In genomic region chr10:111506101-111506925, GRCm38 (mm10) we compare ENCODE assay signal across 8 mouse cellular contexts. TPM values are rescaled to one million over a fixed set of nuclear protein-coding genes. Genes with fewer than 3 reads are reported as not detected.
DNase-seq lines count a peak whose midpoint lies in the region; ATAC-seq and TF ChIP-seq lines count a peak whose summit lies in the region.

Gene Phlda1, plus strand, starts transcription at chr10:111506286.

- peaks cover 52% of the 10 kb centered on the region for H3K4me1 ChIP-seq in G1E (ENCODE audit: insufficient read depth, low read depth, low read length)
- H3K4me1 ChIP-seq in cerebellum, adult 2 months (ENCODE audit: control insufficient read depth, insufficient read depth, low read length) = no peaks in the 10 kb centered on the region
- peaks cover 28% of the 10 kb centered on the region for H3K4me1 ChIP-seq in lung, embryonic 16.5 days (replicated peaks; ENCODE audit: control insufficient read depth, insufficient read depth, low read length)

- no peak for TF ChIP-seq CTCF in G1E (IDR thresholded peaks at IDR 0.05; ENCODE audit: low read depth, low read length)
- TF ChIP-seq CTCF in cerebellum, adult 2 months (IDR thresholded peaks at IDR 0.05; ENCODE audit: borderline replicate concordance, insufficient read depth, low read depth, low read length) = no peak

- H3K27me3 ChIP-seq in G1E (ENCODE audit: insufficient read depth, low read length) = no peaks in the 10 kb centered on the region
- no peaks in the 10 kb centered on the region for H3K27me3 ChIP-seq in cerebellum, adult 2 months (ENCODE audit: control insufficient read depth, insufficient read depth, low read length)
- H3K27me3 ChIP-seq in lung, embryonic 16.5 days (ENCODE audit: control insufficient read depth, insufficient read depth, low read depth, low read length) = no peaks in the 10 kb centered on the region

- no peaks in the 10 kb centered on the region for H3K9me3 ChIP-seq in G1E (replicated peaks)
- H3K9me3 ChIP-seq in lung, embryonic 16.5 days (ENCODE audit: control insufficient read depth, low read length) = no peaks in the 10 kb centered on the region

- peaks cover 7% of the 10 kb centered on the region for H3K36me3 ChIP-seq in G1E (replicated peaks)
- peaks cover 6% of the 10 kb centered on the region for H3K36me3 ChIP-seq in lung, embryonic 16.5 days (ENCODE audit: control insufficient read depth, insufficient read depth, low read length)

- H3K27ac ChIP-seq in cerebellum, adult 2 months (ENCODE audit: insufficient read depth, low read length) = peak within 1 kb of the TSS; percentile 19; the same call in 1 of the 2 replicates
- H3K27ac ChIP-seq in lung, embryonic 16.5 days (ENCODE audit: low read length) = peak within 1 kb of the TSS; percentile 98

- ATAC-seq in G1E (ENCODE audit: extremely low read depth, insufficient number of reproducible peaks, low FRiP score, poor library complexity, severe bottlenecking) = peak; percentile 79
- ATAC-seq in hematopoietic stem cell, adult 5-6 weeks (replicated peaks in 1 of 2; ENCODE audit: insufficient read depth in 1 of 2, low FRiP score in 2 of 2, low TSS enrichment in 1 of 2, low read depth in 1 of 2, poor library complexity in 2 of 2, severe bottlenecking in 2 of 2) = peak; percentile 61 to 74
- ATAC-seq in lung, embryonic 16.5 days (ENCODE audit: low read depth) = peak; percentile 95

- peak; percentile 25; the same call in 1 of the 2 replicates for TF ChIP-seq POLR2A in cerebellum, adult 2 months (IDR thresholded peaks at IDR 0.05; ENCODE audit: borderline replicate concordance, insufficient read depth, low read length)

- H3K4me3 ChIP-seq in G1E (ENCODE audit: low read depth, low read length) = peak within 1 kb of the TSS; percentile 94
- peak within 1 kb of the TSS; percentile 81 for H3K4me3 ChIP-seq in cerebellum, adult 2 months (replicated peaks; ENCODE audit: insufficient read depth, low read depth, low read length)
- H3K4me3 ChIP-seq in lung, embryonic 16.5 days (ENCODE audit: low read length) = peak within 1 kb of the TSS; percentile 90

- WGBS in cerebellum, adult 2 months = under 1% methylated on average over 93 of the region's 94 CpGs
- 0% methylated on average over 71 of the region's 94 CpGs for WGBS in lung, embryonic 16.5 days

- peak within 1 kb of the TSS; percentile 96 for H3K9ac ChIP-seq in lung, embryonic 16.5 days (ENCODE audit: low read length)

- peak within 1 kb of the TSS; percentile 89 for H3K4me2 ChIP-seq in lung, embryonic 16.5 days (ENCODE audit: low read depth, low read length)

- DNase-seq in G1E (ENCODE audit: low spot score) = peak; percentile 96
- DNase-seq in cerebellum, adult 2 months = peak; percentile 86 to 89
- peak; percentile 84 for DNase-seq in forelimb bud, embryonic 11.5 days (ENCODE audit: low read depth, low spot score)
- peak; percentile 71 for DNase-seq in layer of hippocampus, adult 9-10 months (ENCODE audit: low spot score)
- peak; percentile 94 for DNase-seq in ovary, postnatal 10 days (ENCODE audit: low spot score)
- DNase-seq in thymus, postnatal 10 days (ENCODE audit: low spot score in 2 of 2) = peak; percentile 93 to 94

RNA-seq across cellular contexts. Expression of gene Phlda1, which starts in this region (rescaled TPM):
- total RNA-seq in G1E (2014; fragmentation: Nextera tagmentation) (17.4 and 23.5 TPM in 2 replicates), G1E (2017) (2.6 and 3.2 TPM in 2 replicates)
- polyA plus RNA-seq in G1E (2012) = 43.1 and 53.2 TPM in 2 replicates
- 13.4 and 17.5 TPM in 2 replicates for polyA plus RNA-seq in cerebellum, adult 2 months (2012; rRNA removed)
- 0.88 and 3.4 TPM in 2 replicates for total RNA-seq in hematopoietic stem cell, adult 5-6 weeks (2017)
- 116 and 137 TPM in 2 replicates for polyA plus RNA-seq in lung, embryonic 16.5 days (2015; fragmentation: Nextera tagmentation; extraction: Ambion mirVana)

Comparison
In these comparisons a context has a peak if more than half of its experiments do, and no peak if none do; other contexts are left out.
1. Peak in every context shown above with its lines: DNase-seq, ATAC-seq, H3K4me3 ChIP-seq and H3K27ac ChIP-seq.